Mouse (Mus musculus): ENCODE data around the gene Accs. TPM values are rescaled to one million over a fixed set of nuclear protein-coding genes. Genes with fewer than 3 reads are reported as not detected.

The Accs gene
- polyA plus RNA-seq (2015; fragmentation: Illumina TruSeq; extraction: RNeasy Lipid Tissue Mini Kit (QIAGEN cat#74804); ENCODE audit: insufficient read depth, low read depth, low replicate concordance), result 3.2 TPM

DNA sequence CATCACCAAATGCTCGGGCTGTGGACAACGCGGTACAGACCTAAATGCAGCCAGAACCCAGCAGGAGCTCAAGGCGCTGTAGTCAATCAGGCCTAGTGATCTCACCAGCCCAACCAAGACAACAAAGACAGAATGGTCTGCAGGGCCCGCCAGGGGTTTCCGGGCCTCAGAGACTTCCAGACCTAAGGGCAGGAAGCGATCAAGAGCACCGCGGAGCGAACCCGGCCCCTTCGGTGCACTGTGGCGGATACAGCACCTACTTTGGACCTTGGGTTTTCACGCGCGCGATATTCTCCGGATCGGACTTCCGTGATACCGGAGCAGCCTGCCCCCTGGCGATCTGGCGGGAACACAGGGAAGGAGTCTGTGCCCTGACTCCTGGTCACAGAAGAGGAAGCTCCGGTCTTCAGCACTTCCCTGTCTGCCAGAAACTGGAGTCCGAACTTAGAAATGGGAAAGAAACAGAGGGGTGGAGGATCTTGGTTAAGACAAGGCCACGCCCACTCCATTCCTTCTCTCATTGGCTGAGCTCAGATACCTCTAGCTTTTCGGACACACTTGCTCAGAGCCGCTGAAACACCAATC is at the start of gene Accs:
Gene Accs, minus strand, starts transcription at position 439 of the 585 bp plus-strand sequence.

DNA sequence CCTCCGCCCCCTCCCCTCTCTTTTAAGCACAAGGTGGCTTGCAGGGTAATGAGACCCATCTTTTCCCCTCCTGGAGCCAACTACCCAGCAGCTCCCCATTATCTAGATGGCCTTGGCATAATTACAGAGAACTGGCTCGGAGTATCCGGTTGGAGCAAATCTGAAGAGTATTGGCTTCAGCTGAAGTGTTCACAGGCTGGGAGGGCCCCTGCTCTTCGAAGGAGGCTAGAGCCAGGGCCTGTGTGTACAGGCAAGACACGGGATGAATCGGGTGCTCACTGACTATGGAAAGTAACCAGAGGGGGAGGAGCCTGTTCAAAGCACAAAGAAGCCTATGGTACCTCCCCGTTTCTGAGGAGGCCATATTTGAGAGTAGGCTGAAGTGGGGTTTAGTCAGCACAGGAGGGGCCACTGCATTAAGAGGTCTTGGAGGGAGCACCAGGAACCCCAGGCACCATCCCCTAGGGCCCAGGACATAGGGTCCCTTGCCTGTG is 19.4 kb upstream of the Accs start, which contains the start of gene Accsl:
Gene Accsl, minus strand, starts transcription at position 51 of the 494 bp plus-strand sequence.

DNA sequence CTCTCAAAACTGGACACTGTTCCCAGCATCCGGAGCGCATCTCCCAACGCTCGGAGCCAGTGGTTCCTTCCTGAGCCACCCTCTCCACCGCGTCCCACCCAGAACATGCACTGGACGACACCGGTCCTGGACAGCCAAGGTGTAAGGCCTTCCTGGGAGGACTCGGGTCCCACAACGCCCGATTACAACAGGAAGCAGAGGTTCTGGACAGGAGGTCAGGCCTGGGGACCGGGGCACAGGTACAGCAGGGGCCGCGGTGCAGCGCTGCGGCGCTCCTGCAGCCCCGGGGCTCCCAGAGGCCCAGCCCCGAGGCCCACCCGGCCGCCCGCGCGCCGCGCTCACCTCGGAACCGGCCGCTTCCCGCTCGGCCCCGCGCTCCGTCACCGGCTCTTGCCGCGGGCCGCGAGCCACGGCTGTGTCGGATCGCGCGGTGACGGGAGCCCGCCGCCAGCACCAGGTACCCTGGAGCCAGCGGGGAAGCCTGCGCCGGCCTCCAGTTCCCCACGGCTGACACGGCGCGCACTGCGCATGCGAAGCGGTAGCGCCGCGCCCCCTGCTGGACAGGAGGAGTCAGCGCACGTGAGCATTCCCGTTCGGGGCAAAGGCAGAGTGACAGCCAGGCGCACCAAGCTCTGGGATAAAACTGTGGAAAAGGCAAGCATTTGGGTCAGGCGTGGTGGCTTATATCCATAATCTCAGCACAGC is 27.5 kb downstream of the Accs start, which contains the start of gene Ext2:
Gene Ext2, minus strand, starts transcription at position 524 of the 705 bp plus-strand sequence.

Other genes starting within 250 kb of the Accs start
- gene Alx4, start 207.6 kb downstream of the Accs start, polyA plus RNA-seq (2015; fragmentation: Illumina TruSeq; extraction: RNeasy Lipid Tissue Mini Kit (QIAGEN cat#74804); ENCODE audit: insufficient read depth, low read depth, low replicate concordance), result 0.39 TPM
- 11.7 TPM for gene Ext2, start 27.4 kb downstream of the Accs start, polyA plus RNA-seq (2015; fragmentation: Illumina TruSeq; extraction: RNeasy Lipid Tissue Mini Kit (QIAGEN cat#74804); ENCODE audit: insufficient read depth, low read depth, low replicate concordance)
- not detected for gene Accsl, start 19.2 kb upstream of the Accs start, polyA plus RNA-seq (2015; fragmentation: Illumina TruSeq; extraction: RNeasy Lipid Tissue Mini Kit (QIAGEN cat#74804); ENCODE audit: insufficient read depth, low read depth, low replicate concordance)
- gene Gm13889, start 107.3 kb upstream of the Accs start, polyA plus RNA-seq (2015; fragmentation: Illumina TruSeq; extraction: RNeasy Lipid Tissue Mini Kit (QIAGEN cat#74804); ENCODE audit: insufficient read depth, low read depth, low replicate concordance), result 7.7 TPM
- gene Gm27027, start 146.4 kb upstream of the Accs start, polyA plus RNA-seq (2015; fragmentation: Illumina TruSeq; extraction: RNeasy Lipid Tissue Mini Kit (QIAGEN cat#74804); ENCODE audit: insufficient read depth, low read depth, low replicate concordance), result not detected
- gene Alkbh3, start 160.9 kb upstream of the Accs start, polyA plus RNA-seq (2015; fragmentation: Illumina TruSeq; extraction: RNeasy Lipid Tissue Mini Kit (QIAGEN cat#74804); ENCODE audit: insufficient read depth, low read depth, low replicate concordance), result 25.0 TPM